Mouse (Mus musculus) right cerebral cortex, postnatal 25 days (tissue): Measurements from ENCODE around the gene Gm49510.

ENCODE experiments used
- DNase-seq: peaks from one replicate; pipeline ENCODE4 v3.0.0; 2022

Gm49510 gene

GRCm38 (mm10) chr15:78916052-78916826 lies 16.8 kb downstream of the Gm49510 start:
- no peak for DNase-seq

- no peak for DNase-seq
Measured at GRCm38 (mm10) chr15:78918126-78918525, 18.7 kb downstream of the Gm49510 start.

- no peak for DNase-seq
Measured at GRCm38 (mm10) chr15:78919914-78920313, 20.4 kb downstream of the Gm49510 start.

- DNase-seq, result no peak
Measured at GRCm38 (mm10) chr15:78922700-78923099, 23.2 kb downstream of the Gm49510 start.

- no peak for DNase-seq
Measured at GRCm38 (mm10) chr15:78923585-78923984, 24.1 kb downstream of the Gm49510 start.

GRCm38 (mm10) chr15:78925129-78925528 lies 25.7 kb downstream of the Gm49510 start:
- DNase-seq, result no peak

GRCm38 (mm10) chr15:78926021-78926919 lies 26.8 kb downstream of the Gm49510 start, which contains the start of gene Lgals1:
TSS of gene Lgals1 (plus strand) at chr15:78926725.
- peak; percentile 39 for DNase-seq

GRCm38 (mm10) chr15:78927021-78927787 lies 27.7 kb downstream of the Gm49510 start:
- DNase-seq, result no peak

GRCm38 (mm10) chr15:78927788-78928457 lies 28.5 kb downstream of the Gm49510 start:
- DNase-seq, result peak; percentile 60

GRCm38 (mm10) chr15:78928539-78928938 lies 29.1 kb downstream of the Gm49510 start:
- no peak for DNase-seq

GRCm38 (mm10) chr15:78930192-78930706 lies 30.8 kb downstream of the Gm49510 start:
- no peak for DNase-seq

- DNase-seq, result no peak
Measured at GRCm38 (mm10) chr15:78930801-78931426, 31.4 kb downstream of the Gm49510 start.

- no peak for DNase-seq
Measured at GRCm38 (mm10) chr15:78931577-78931976, 32.1 kb downstream of the Gm49510 start.

- DNase-seq, result peak; percentile 81
Measured at GRCm38 (mm10) chr15:78934784-78935320, 35.4 kb downstream of the Gm49510 start, which contains the start of gene Nol12. TSS of gene Nol12 (plus strand) at chr15:78934933.

- DNase-seq, result no peak
Measured at GRCm38 (mm10) chr15:78936403-78936802, 36.9 kb downstream of the Gm49510 start.

- DNase-seq, result no peak
Measured at GRCm38 (mm10) chr15:78937311-78937710, 37.8 kb downstream of the Gm49510 start.

- DNase-seq, result no peak
Measured at GRCm38 (mm10) chr15:78937963-78938362, 38.5 kb downstream of the Gm49510 start.

GRCm38 (mm10) chr15:78940325-78940724 lies 40.9 kb downstream of the Gm49510 start:
- no peak for DNase-seq

GRCm38 (mm10) chr15:78942663-78943062 lies 43.2 kb downstream of the Gm49510 start:
- peak; percentile 74 for DNase-seq

- no peak for DNase-seq
Measured at GRCm38 (mm10) chr15:78946232-78946631, 46.8 kb downstream of the Gm49510 start.

- DNase-seq, result peak; percentile 86
Measured at GRCm38 (mm10) chr15:78947657-78948056, 48.2 kb downstream of the Gm49510 start, which contains the start of gene Triobp. TSS of gene Triobp (plus strand) at chr15:78947724.
